Mouse (Mus musculus) cerebellum, adult 2 months (tissue): ENCODE results near the gene Gstt4.
"Not testable (repeated sequence)": the region's sequence is repeated elsewhere in the genome, so short reads cannot be mapped to it uniquely, and the experiment has no call there.

Experiments used
- CTCF ChIP-seq: fragments of 200-500 bp; IDR thresholded peaks from 2 replicates; pipeline ENCODE4 v1.5.1; 2011; ENCODE audit warnings: low read depth, mild to moderate bottlenecking, control low read depth, low read length, moderate library complexity, borderline replicate concordance; ENCODE audit not compliant: insufficient read depth
- POLR2A ChIP-seq: fragments of 200-500 bp; IDR thresholded peaks from 2 replicates; pipeline ENCODE4 v1.6.1; 2011; ENCODE audit warnings: low read length, control low read depth, borderline replicate concordance; ENCODE audit not compliant: insufficient read depth

DNA sequence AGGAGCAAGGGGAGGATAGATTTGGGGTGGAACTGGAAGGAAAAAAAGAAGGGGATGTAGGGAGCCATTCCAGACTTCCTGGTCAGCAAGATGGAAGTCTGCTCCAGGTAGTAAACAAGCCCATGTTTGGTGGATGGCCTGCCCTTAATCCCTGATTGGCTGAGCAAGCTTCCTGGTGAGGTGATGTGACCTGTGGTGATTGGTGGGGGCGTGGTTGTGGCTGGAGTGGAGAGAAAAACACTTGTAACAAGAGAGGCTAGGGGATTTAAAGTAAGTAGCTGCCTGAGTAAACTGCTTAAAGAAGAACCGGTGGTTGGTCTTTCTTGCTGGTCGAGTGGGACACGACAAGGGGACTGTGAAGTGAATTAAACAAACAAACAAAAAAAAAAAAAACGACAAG lies 54.6 kb downstream of the Gstt4 start:
- TF ChIP-seq POLR2A, CTCF: not testable (repeated sequence)
